Mouse (Mus musculus): Measurements from ENCODE around the gene Prr29. TPM values are rescaled to one million over a fixed set of nuclear protein-coding genes. Genes with fewer than 3 reads are reported as not detected.

Gene Prr29
- total and polyA plus RNA-seq, 3 experiments: 0.61 TPM; not detected in 2

GRCm38 (mm10) chr11:106410507-106410906 lies 45.2 kb downstream of the Prr29 start:
- TF ChIP-seq EP300 (IDR thresholded peaks at IDR 0.05; ENCODE audit: low read depth in 1 of 2, low read length in 2 of 2) (no peak), POLR2A (IDR thresholded peaks at IDR 0.05; ENCODE audit: control insufficient read depth in 1 of 2, insufficient read depth in 1 of 2, low read depth in 1 of 2, low read length in 2 of 2, poor library complexity in 1 of 2) (no peak), JUND (IDR thresholded peaks at IDR 0.05; ENCODE audit: low read depth, low read length) (no peak), POLR2AphosphoS5 (IDR thresholded peaks at IDR 0.05; ENCODE audit: borderline replicate concordance, low read depth, low read length) (no peak), CTCF (IDR thresholded peaks at IDR 0.05 in 2 of 3, conservative IDR thresholded peaks at IDR 0.05 in 1 of 3; ENCODE audit: control insufficient read depth in 1 of 3, insufficient read depth in 1 of 3, low read depth in 2 of 3, low read length in 3 of 3, poor library complexity in 1 of 3, severe bottlenecking in 1 of 3) (no peak), E2F4 (IDR thresholded peaks at IDR 0.05; ENCODE audit: borderline replicate concordance, low read depth, low read length) (no peak), MAZ (IDR thresholded peaks at IDR 0.05; ENCODE audit: low read depth, low read length) (no peak), KAT2A (conservative IDR thresholded peaks at IDR 0.05; ENCODE audit: low read depth, low read length) (no peak), UBTF (IDR thresholded peaks at IDR 0.05; ENCODE audit: borderline replicate concordance, insufficient read depth, low read depth, low read length) (no peak), NELFE (IDR thresholded peaks at IDR 0.05; ENCODE audit: low read depth, low read length) (no peak), ZMIZ1 (IDR thresholded peaks at IDR 0.05; ENCODE audit: low read depth, low read length) (no peak), BHLHE40 (IDR thresholded peaks at IDR 0.05; ENCODE audit: borderline replicate concordance, low read depth, low read length) (no peak), HCFC1 (IDR thresholded peaks at IDR 0.05; ENCODE audit: low read depth, low read length) (no peak), ELF1 (IDR thresholded peaks at IDR 0.05; ENCODE audit: low read depth, low read length) (no peak), POLR2AphosphoS2 (IDR thresholded peaks at IDR 0.05; ENCODE audit: low read length) (no peak), MXI1 (IDR thresholded peaks at IDR 0.05; ENCODE audit: low read depth, low read length) (no peak)
- H3K9me3 ChIP-seq (replicated peaks; ENCODE audit: insufficient read depth, low read length): no peaks in the 10 kb centered on the region
- H3K27ac ChIP-seq (ENCODE audit: control insufficient read depth, low read depth, low read length): no peak overlapping the region
- no peak overlapping the region for H3K9ac ChIP-seq (ENCODE audit: control insufficient read depth, low read depth, low read length, poor library complexity, severe bottlenecking)
- no peak overlapping the region for H3K4me3 ChIP-seq (ENCODE audit: control insufficient read depth in 1 of 2, insufficient read depth in 1 of 2, low read depth in 2 of 2, low read length in 2 of 2)
- no peaks in the 10 kb centered on the region for H3K27me3 ChIP-seq (ENCODE audit: control insufficient read depth in 1 of 2, insufficient read depth in 2 of 2, low read length in 2 of 2)
- peaks cover 5 to 14% of the 10 kb centered on the region in 2 experiments for H3K36me3 ChIP-seq (ENCODE audit: control insufficient read depth in 1 of 2, insufficient read depth in 2 of 2, low read length in 2 of 2)
- H3K79me2 ChIP-seq (ENCODE audit: control insufficient read depth, insufficient read depth, low read length, poor library complexity): no peaks in the 10 kb centered on the region
- no peak for DNase-seq (ENCODE audit: low read depth, low spot score)
- H3K4me1 ChIP-seq (ENCODE audit: control insufficient read depth in 1 of 2, insufficient read depth in 2 of 2, low read length in 2 of 2): peaks cover 4 to 10% of the 10 kb centered on the region in 2 experiments

GRCm38 (mm10) chr11:106411157-106411556 lies 45.9 kb downstream of the Prr29 start:
- H3K4me3 ChIP-seq (ENCODE audit: control insufficient read depth in 1 of 2, insufficient read depth in 1 of 2, low read depth in 2 of 2, low read length in 2 of 2): no peak overlapping the region
- H3K27ac ChIP-seq (ENCODE audit: control insufficient read depth, low read depth, low read length): peak overlapping the region; percentile 50; the same call in 1 of the 2 replicates
- no peaks in the 10 kb centered on the region for H3K9me3 ChIP-seq (replicated peaks; ENCODE audit: insufficient read depth, low read length)
- no peaks in the 10 kb centered on the region for H3K27me3 ChIP-seq (ENCODE audit: control insufficient read depth in 1 of 2, insufficient read depth in 2 of 2, low read length in 2 of 2)
- DNase-seq (ENCODE audit: low read depth, low spot score): peak; percentile 64
- no peak overlapping the region for H3K9ac ChIP-seq (ENCODE audit: control insufficient read depth, low read depth, low read length, poor library complexity, severe bottlenecking)
- H3K4me1 ChIP-seq (ENCODE audit: control insufficient read depth in 1 of 2, insufficient read depth in 2 of 2, low read length in 2 of 2): peaks cover 4 to 10% of the 10 kb centered on the region in 2 experiments
- no peaks in the 10 kb centered on the region for H3K79me2 ChIP-seq (ENCODE audit: control insufficient read depth, insufficient read depth, low read length, poor library complexity)
- peaks cover 5 to 14% of the 10 kb centered on the region in 2 experiments for H3K36me3 ChIP-seq (ENCODE audit: control insufficient read depth in 1 of 2, insufficient read depth in 2 of 2, low read length in 2 of 2)
- no peak for TF ChIP-seq ELF1 (IDR thresholded peaks at IDR 0.05; ENCODE audit: low read depth, low read length)
- peak; percentile 63 for TF ChIP-seq ZNF384 (IDR thresholded peaks at IDR 0.05; ENCODE audit: low read depth, low read length)
- no peak for TF ChIP-seq GABPA (IDR thresholded peaks at IDR 0.05; ENCODE audit: low read depth, low read length)
- TF ChIP-seq TCF12 (IDR thresholded peaks at IDR 0.05; ENCODE audit: low read depth, low read length): peak; percentile 25; the same call in 1 of the 2 replicates
- TF ChIP-seq SIN3A (IDR thresholded peaks at IDR 0.05; ENCODE audit: low read length): no peak; the same call in none of the 2 replicates
- TF ChIP-seq HCFC1 (IDR thresholded peaks at IDR 0.05; ENCODE audit: low read depth, low read length): no peak
- no peak for TF ChIP-seq ETS1 (IDR thresholded peaks at IDR 0.05; ENCODE audit: low read depth, low read length)
- no peak for TF ChIP-seq NELFE (IDR thresholded peaks at IDR 0.05; ENCODE audit: low read depth, low read length)
- 0 out of 2 replicates have a peak, but pooled peaks have one; percentile 22 for TF ChIP-seq JUND (IDR thresholded peaks at IDR 0.05; ENCODE audit: low read depth, low read length)
- peak; percentile 63; the same call in 1 of the 2 replicates for TF ChIP-seq MYC (IDR thresholded peaks at IDR 0.05; ENCODE audit: low read depth, low read length)
- TF ChIP-seq POLR2AphosphoS2 (IDR thresholded peaks at IDR 0.05; ENCODE audit: low read length): no peak
- peak; percentile 71 for TF ChIP-seq GATA1 (IDR thresholded peaks at IDR 0.05; ENCODE audit: low read depth, low read length)
- TF ChIP-seq POLR2A (IDR thresholded peaks at IDR 0.05; ENCODE audit: control insufficient read depth in 1 of 2, insufficient read depth in 1 of 2, low read depth in 1 of 2, low read length in 2 of 2, poor library complexity in 1 of 2): no peak
- no peak for TF ChIP-seq MEF2A (IDR thresholded peaks at IDR 0.05; ENCODE audit: extremely low read depth, insufficient replicate concordance, low read depth, low read length, poor library complexity, severe bottlenecking)
- no peak for TF ChIP-seq ZMIZ1 (IDR thresholded peaks at IDR 0.05; ENCODE audit: low read depth, low read length)
- TF ChIP-seq TBP (IDR thresholded peaks at IDR 0.05; ENCODE audit: low read depth, low read length): 0 out of 2 replicates have a peak, but pooled peaks have one; percentile 25
- 0 out of 2 replicates have a peak, but pooled peaks have one; percentile 58 for TF ChIP-seq CHD1 (IDR thresholded peaks at IDR 0.05; ENCODE audit: low read depth, low read length)
- TF ChIP-seq E2F4 (IDR thresholded peaks at IDR 0.05; ENCODE audit: borderline replicate concordance, low read depth, low read length): no peak
- TF ChIP-seq CHD2 (IDR thresholded peaks at IDR 0.05; ENCODE audit: low read length): no peak
- peak; percentile 79 for TF ChIP-seq RCOR1 (IDR thresholded peaks at IDR 0.05; ENCODE audit: low read depth, low read length)
- no peak for TF ChIP-seq MYB (IDR thresholded peaks at IDR 0.05; ENCODE audit: low read depth, low read length)
- peak; percentile 69 to 78 for TF ChIP-seq EP300 (IDR thresholded peaks at IDR 0.05; ENCODE audit: low read depth in 1 of 2, low read length in 2 of 2)

All from MEL (cell line).